Mouse (Mus musculus) midbrain, embryonic 14.5 days (tissue): Measurements from ENCODE around the gene Homer2. TPM values are rescaled to one million over a fixed set of nuclear protein-coding genes. Genes with fewer than 3 reads are reported as not detected.
A peak's percentile ranks its signal among the peaks of the same experiment; 100 is the strongest.

ENCODE experiments used
- ATAC-seq: fragments of 200-750 bp; cut with Nextera tagmentation; 2 replicates; pipeline ENCODE4 v1.8.0; 2017; ENCODE audit warnings: moderate number of reproducible peaks, moderate library complexity; ENCODE audit not compliant: low FRiP score, low TSS enrichment
- DNase-seq: peaks from one replicate; pipeline ENCODE4 v3.0.0-alpha.2; 2015
- H3K27ac ChIP-seq: fragments of 300-500 bp; sonication (generic); replicated peaks from 2 replicates; pipeline ENCODE4 v1.5.1; 2014; ENCODE audit warnings: mild to moderate bottlenecking, low read depth, low read length, moderate library complexity
- H3K27me3 ChIP-seq: fragments of 300-500 bp; sonication (generic); 2 replicates; pipeline ENCODE4 v1.6.1; 2014; ENCODE audit warnings: low read length, control low read depth, mixed read lengths; ENCODE audit not compliant: control insufficient read depth, insufficient read depth
- H3K36me3 ChIP-seq: fragments of 300-500 bp; sonication (generic); 2 replicates; pipeline ENCODE4 v1.6.1; 2014; ENCODE audit warnings: low read length, control low read depth; ENCODE audit not compliant: control insufficient read depth, insufficient read depth
- H3K4me1 ChIP-seq: fragments of 300-500 bp; sonication (generic); 2 replicates; pipeline ENCODE4 v1.6.1; 2014; ENCODE audit warnings: mild to moderate bottlenecking, antibody characterized with exemption, low read length, control low read depth; ENCODE audit not compliant: control insufficient read depth, insufficient read depth
- H3K4me2 ChIP-seq: fragments of 300-500 bp; sonication (generic); 2 replicates; pipeline ENCODE4 v1.6.1; 2014; ENCODE audit warnings: mild to moderate bottlenecking, low read length, moderate library complexity
- H3K4me3 ChIP-seq: fragments of 300-500 bp; sonication (generic); replicated peaks from 2 replicates; pipeline ENCODE4 v1.5.1; 2014; ENCODE audit warnings: low read depth, low read length
- H3K9ac ChIP-seq: fragments of 300-500 bp; sonication (generic); replicated peaks from 2 replicates; pipeline ENCODE4 v1.6.1; 2014; ENCODE audit warnings: mild to moderate bottlenecking, low read length, moderate library complexity
- H3K9me3 ChIP-seq: fragments of 300-500 bp; sonication (generic); 2 replicates; pipeline ENCODE4 v1.6.1; 2016; ENCODE audit warnings: low read length, control low read depth, mixed read lengths; ENCODE audit not compliant: control insufficient read depth
- WGBS: fragments of 180-500 bp; shearing (Covaris S2); extraction: QIAGEN DNeasy Blood & Tissue Kit; methylation state at CpG from one replicate; pipeline ENCODE4 v1.1.7; 2014; 5-methylcytosine and 5-hydroxymethylcytosine counted together
- polyA plus RNA-seq: library from polyadenylated mRNA; unstranded; fragments of >200 nt; fragmentation: Nextera tagmentation; extraction: Ambion mirVana; gene quantifications from 2 replicates; pipeline ENCODE4 v1.2.1, GENCODE M21; 2014

Gene Homer2
- polyA plus RNA-seq, 1 experiment from 2014 or later = 19.1 TPM

DNA sequence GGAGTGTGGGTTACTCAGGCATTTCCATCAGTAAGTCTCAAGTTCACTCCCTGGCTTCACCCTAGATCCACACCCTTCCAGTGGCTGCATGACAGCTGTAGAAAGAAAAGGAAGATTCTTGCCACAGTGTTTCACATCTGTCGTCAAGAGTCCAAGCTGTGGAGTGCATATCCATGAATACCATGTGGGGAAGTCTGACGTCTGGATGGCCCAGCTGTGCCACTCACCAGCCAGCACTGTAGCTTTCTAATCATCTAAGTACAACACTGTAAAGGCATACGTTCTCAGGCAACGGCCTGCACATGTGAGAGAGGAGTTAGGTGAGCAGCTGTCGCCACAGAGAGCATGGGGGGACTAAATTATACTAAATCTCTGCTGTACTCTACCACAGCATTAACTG is 56.0 kb downstream of the Homer2 start:
- Histone ChIP-seq H3K4me1 (peaks cover 58% of the 10 kb centered on the region), H3K27ac (peak overlapping the region; percentile 46), H3K27me3 (no peaks in the 10 kb centered on the region), H3K36me3 (no peaks in the 10 kb centered on the region), H3K4me2 (no peak overlapping the region), H3K4me3 (no peak overlapping the region), H3K9me3 (no peaks in the 10 kb centered on the region), H3K9ac (no peak overlapping the region)
- DNase-seq = peak; percentile 26
- WGBS = 47% methylated on average over 5 of the region's 5 CpGs
- ATAC-seq = no peak

DNA sequence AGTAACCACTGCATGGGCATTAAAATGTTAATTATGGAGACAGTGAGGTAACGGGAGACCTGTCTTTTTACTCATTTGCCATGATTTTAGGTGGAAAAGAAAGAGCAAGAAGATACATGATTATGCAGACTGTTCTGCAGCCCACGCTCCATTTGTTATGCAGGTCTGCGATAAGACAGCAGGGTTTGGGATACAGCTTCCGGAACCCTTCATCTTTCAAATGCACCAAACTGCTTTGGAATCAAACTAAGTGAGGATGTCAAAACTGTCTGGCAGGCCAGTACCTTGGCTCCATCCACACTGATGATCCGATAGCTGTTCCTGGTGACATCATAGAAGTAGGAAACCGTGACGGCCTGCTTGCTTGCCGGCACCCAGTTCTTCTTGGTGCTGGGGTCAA is 58.1 kb downstream of the Homer2 start:
- Histone ChIP-seq H3K36me3 (no peaks in the 10 kb centered on the region), H3K4me3 (no peak overlapping the region), H3K9ac (no peak overlapping the region), H3K9me3 (no peaks in the 10 kb centered on the region), H3K27me3 (no peaks in the 10 kb centered on the region), H3K4me2 (peak overlapping the region; percentile 19; the same call in 1 of the 2 replicates), H3K4me1 (peaks cover 49% of the 10 kb centered on the region), H3K27ac (peak overlapping the region; percentile 10)
- 48% methylated on average over 8 of the region's 8 CpGs for WGBS
- DNase-seq = peak; percentile 49
- 0 out of 2 replicates have a peak, but pooled peaks have one; percentile 29 for ATAC-seq

DNA sequence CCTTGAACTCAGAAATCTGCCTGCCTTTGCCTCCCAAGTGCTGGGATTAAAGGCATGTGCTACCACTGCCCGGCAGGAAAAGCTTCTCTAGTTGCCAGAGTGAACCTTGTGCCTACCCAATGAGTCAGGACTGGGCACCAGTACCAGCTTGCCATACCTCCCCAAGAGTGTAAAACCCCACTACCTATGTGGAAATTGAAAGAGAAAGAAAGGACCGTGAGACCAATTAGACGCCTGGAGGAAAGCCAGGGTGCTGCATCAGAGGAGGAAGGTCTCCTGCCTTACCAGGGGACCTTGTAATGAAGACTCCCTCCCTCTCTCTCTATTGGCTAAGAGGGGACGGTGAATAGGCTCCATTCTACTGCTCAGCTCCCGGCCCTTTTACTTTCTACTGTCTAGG is 59.4 kb downstream of the Homer2 start:
- Histone ChIP-seq H3K4me1 (peaks cover 36% of the 10 kb centered on the region), H3K36me3 (no peaks in the 10 kb centered on the region)
- WGBS = 64% methylated on average over 5 of the region's 5 CpGs

DNA sequence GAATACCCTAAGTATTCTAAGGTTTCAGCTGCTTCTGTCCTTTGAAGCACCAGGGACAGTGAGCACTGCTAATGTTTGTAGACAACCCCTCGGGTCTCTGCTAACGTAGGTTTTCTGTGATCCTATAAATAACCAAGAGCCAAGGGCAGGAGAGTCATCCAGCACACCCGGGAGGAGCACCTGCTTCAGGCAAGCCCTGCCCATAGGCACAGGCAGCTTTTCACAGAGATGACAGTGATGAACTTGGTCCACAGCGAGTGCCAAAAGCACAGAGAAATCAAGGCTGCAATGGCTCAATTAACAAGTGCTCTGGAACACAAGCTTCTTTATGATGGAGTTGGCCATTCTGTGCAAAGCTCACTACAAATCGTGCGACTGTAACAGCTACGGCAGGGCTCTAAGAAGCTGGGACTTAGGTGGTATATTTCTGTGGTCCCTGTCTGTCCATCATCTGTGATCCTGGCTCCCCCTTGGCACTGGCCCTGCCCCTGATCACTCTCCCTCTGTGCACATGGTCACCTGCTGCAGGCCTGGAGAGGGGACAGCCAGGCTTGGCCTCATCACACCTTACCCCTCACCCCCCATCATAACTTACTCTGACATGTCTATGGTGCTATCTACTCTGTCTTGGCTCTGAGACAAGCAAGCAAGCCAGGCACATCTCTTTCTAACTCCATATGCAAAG is 62.6 kb downstream of the Homer2 start:
- Histone ChIP-seq H3K4me1 (0 out of 2 replicates have a peak, but pooled peaks cover 6% of the 10 kb centered on the region), H3K27me3 (no peaks in the 10 kb centered on the region), H3K9me3 (no peaks in the 10 kb centered on the region), H3K27ac (no peak overlapping the region), H3K4me2 (no peak overlapping the region), H3K9ac (no peak overlapping the region), H3K4me3 (no peak overlapping the region), H3K36me3 (no peaks in the 10 kb centered on the region)
- 72% methylated on average over 7 of the region's 7 CpGs for WGBS
- no peak for DNase-seq
- no peak for ATAC-seq

More for the DNA sequence above, 59.4 kb downstream of the Homer2 start:
- Histone ChIP-seq H3K9ac (no peak overlapping the region), H3K9me3 (no peaks in the 10 kb centered on the region), H3K4me2 (no peak overlapping the region), H3K27ac (no peak overlapping the region), H3K27me3 (no peaks in the 10 kb centered on the region), H3K4me3 (no peak overlapping the region)
- ATAC-seq (no peak), DNase-seq (no peak)

DNA sequence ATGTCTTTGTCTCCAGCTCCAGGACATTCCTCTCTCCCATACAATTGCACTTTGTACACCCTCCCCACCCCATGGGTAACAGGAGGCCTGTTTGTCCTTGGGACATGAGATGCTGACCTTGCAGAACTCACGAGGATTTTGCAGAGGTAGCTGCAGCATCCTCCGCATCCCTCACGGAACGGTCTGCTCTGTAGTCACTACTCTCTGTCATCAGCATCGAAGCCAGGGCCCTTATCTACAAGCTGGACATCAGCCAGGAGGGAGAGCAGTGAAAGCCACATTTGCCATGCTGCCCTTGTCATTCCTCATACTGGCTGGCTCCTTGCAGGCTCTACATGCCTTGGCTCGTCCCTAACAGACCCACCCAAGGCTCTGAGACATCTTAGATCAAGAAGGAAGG is 66.2 kb downstream of the Homer2 start:
- H3K27me3 ChIP-seq = no peaks in the 10 kb centered on the region
- no peak for ATAC-seq
- no peaks in the 10 kb centered on the region for H3K4me1 ChIP-seq
- H3K9me3 ChIP-seq = no peaks in the 10 kb centered on the region
- 85% methylated on average over 6 of the region's 6 CpGs for WGBS
- H3K4me3 ChIP-seq = no peak overlapping the region
- no peaks in the 10 kb centered on the region for H3K36me3 ChIP-seq
- no peak for DNase-seq
- no peak overlapping the region for H3K9ac ChIP-seq
- no peak overlapping the region for H3K4me2 ChIP-seq
- H3K27ac ChIP-seq = no peak overlapping the region

GRCm38 (mm10) chr7:81632586-81632985 is 74.7 kb downstream of the Homer2 start:
- ATAC-seq (no peak), DNase-seq (no peak)
- WGBS = 74% methylated on average over 6 of the region's 6 CpGs
- no peak overlapping the region for H3K4me3 ChIP-seq
- H3K27ac ChIP-seq = no peak overlapping the region
- H3K27me3 ChIP-seq = no peaks in the 10 kb centered on the region
- no peaks in the 10 kb centered on the region for H3K4me1 ChIP-seq
- H3K9me3 ChIP-seq = no peaks in the 10 kb centered on the region
- no peak overlapping the region for H3K9ac ChIP-seq
- no peaks in the 10 kb centered on the region for H3K36me3 ChIP-seq
- H3K4me2 ChIP-seq = no peak overlapping the region

- DNase-seq (no peak), ATAC-seq (no peak)
- H3K27ac ChIP-seq = no peak overlapping the region
- H3K27me3 ChIP-seq = no peaks in the 10 kb centered on the region
- H3K4me3 ChIP-seq = no peak overlapping the region
- H3K9me3 ChIP-seq = no peaks in the 10 kb centered on the region
- 92% methylated on average over 8 of the region's 8 CpGs for WGBS
- no peak overlapping the region for H3K9ac ChIP-seq
- no peaks in the 10 kb centered on the region for H3K4me1 ChIP-seq
- no peak overlapping the region for H3K4me2 ChIP-seq
- H3K36me3 ChIP-seq = no peaks in the 10 kb centered on the region
Observed at GRCm38 (mm10) chr7:81631261-81631660, 76.1 kb downstream of the Homer2 start.

- no peaks in the 10 kb centered on the region for H3K9me3 ChIP-seq
- H3K4me1 ChIP-seq = no peaks in the 10 kb centered on the region
- H3K27me3 ChIP-seq = no peaks in the 10 kb centered on the region
- no peak overlapping the region for H3K9ac ChIP-seq
- no peak for ATAC-seq
- WGBS = 88% methylated on average over 2 of the region's 2 CpGs
- no peak overlapping the region for H3K27ac ChIP-seq
- H3K4me2 ChIP-seq = no peak overlapping the region
- H3K36me3 ChIP-seq = no peaks in the 10 kb centered on the region
- DNase-seq = no peak
- no peak overlapping the region for H3K4me3 ChIP-seq
Observed at GRCm38 (mm10) chr7:81626460-81626859, 80.9 kb downstream of the Homer2 start.

DNA sequence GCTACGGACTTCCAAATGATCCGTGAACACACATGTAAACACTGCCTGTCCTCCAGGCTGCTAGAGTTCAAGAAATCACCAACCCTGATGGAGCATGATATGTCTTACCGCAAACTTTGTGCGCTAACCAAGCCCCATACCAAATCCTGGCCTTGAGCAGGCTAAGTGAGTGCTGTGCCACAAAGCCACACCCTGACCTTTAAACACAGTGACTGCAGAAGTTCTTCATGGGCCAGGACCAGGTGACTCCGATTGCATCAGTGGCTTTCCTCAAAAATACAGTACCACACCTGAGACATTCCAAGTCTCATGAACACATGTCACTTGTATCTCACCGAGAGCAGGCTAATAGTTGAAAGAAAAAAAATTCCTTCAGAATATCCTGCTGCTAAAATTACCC is 83.6 kb downstream of the Homer2 start:
- no peak overlapping the region for H3K4me2 ChIP-seq
- 89% methylated on average over 6 of the region's 6 CpGs for WGBS
- no peak for ATAC-seq
- H3K9me3 ChIP-seq = no peaks in the 10 kb centered on the region
- no peaks in the 10 kb centered on the region for H3K27me3 ChIP-seq
- no peaks in the 10 kb centered on the region for H3K4me1 ChIP-seq
- no peak overlapping the region for H3K4me3 ChIP-seq
- no peak overlapping the region for H3K27ac ChIP-seq
- no peaks in the 10 kb centered on the region for H3K36me3 ChIP-seq
- no peak overlapping the region for H3K9ac ChIP-seq
- DNase-seq = no peak
